Mouse (Mus musculus) intestine, embryonic 16.5 days (tissue): Measurements from ENCODE around the gene Dnajc5g. TPM values are rescaled to one million over a fixed set of nuclear protein-coding genes. Genes with fewer than 3 reads are reported as not detected.
A peak's percentile ranks its signal among the peaks of the same experiment; 100 is the strongest.

Experiments
- ATAC-seq: fragments of 200-750 bp; cut with Nextera tagmentation; 2 replicates; pipeline ENCODE4 v1.8.0; 2017; ENCODE audit warnings: moderate TSS enrichment, moderate library complexity
- H3K27ac ChIP-seq: fragments of 300-500 bp; sonication (generic); 2 replicates; pipeline ENCODE4 v1.5.1; 2014; ENCODE audit warnings: mild to moderate bottlenecking, low read length
- H3K27me3 ChIP-seq: fragments of 300-500 bp; sonication (generic); replicated peaks from 2 replicates; pipeline ENCODE4 v1.6.1; 2014; ENCODE audit warnings: low read length, control low read depth, mixed read lengths; ENCODE audit not compliant: control insufficient read depth, insufficient read depth
- H3K36me3 ChIP-seq: fragments of 300-500 bp; sonication (generic); 2 replicates; pipeline ENCODE4 v1.6.1; 2014; ENCODE audit warnings: low read length, control low read depth; ENCODE audit not compliant: control insufficient read depth, insufficient read depth
- H3K4me1 ChIP-seq: fragments of 300-500 bp; sonication (generic); 2 replicates; pipeline ENCODE4 v1.6.1; 2014; ENCODE audit warnings: low read length, control low read depth, mixed read lengths; ENCODE audit not compliant: control insufficient read depth, insufficient read depth
- H3K4me2 ChIP-seq: fragments of 300-500 bp; sonication (generic); 2 replicates; pipeline ENCODE4 v1.6.1; 2014; ENCODE audit warnings: low read depth, low read length, control low read depth
- H3K4me3 ChIP-seq: fragments of 300-500 bp; sonication (generic); 2 replicates; pipeline ENCODE4 v1.5.1; 2014; ENCODE audit warnings: mild to moderate bottlenecking, low read length
- H3K9ac ChIP-seq: fragments of 300-500 bp; sonication (generic); 2 replicates; pipeline ENCODE4 v1.6.1; 2014; ENCODE audit warnings: low read depth, low read length
- H3K9me3 ChIP-seq: fragments of 300-500 bp; sonication (generic); 2 replicates; pipeline ENCODE4 v1.6.1; 2016; ENCODE audit warnings: low read length, control low read depth; ENCODE audit not compliant: control insufficient read depth
- WGBS: fragments of 180-500 bp; shearing (Covaris S2); extraction: QIAGEN DNeasy Blood & Tissue Kit; methylation state at CpG from one replicate; pipeline ENCODE4 v1.1.7; 2014; 5-methylcytosine and 5-hydroxymethylcytosine counted together
- polyA plus RNA-seq: library from polyadenylated mRNA; unstranded; fragments of >200 nt; fragmentation: Nextera tagmentation; extraction: Ambion mirVana; gene quantifications from 2 replicates; pipeline ENCODE4 v1.2.1, GENCODE M21; 2015

Dnajc5g gene
- polyA plus RNA-seq, 1 experiment from 2014 or later = not detected

- Histone ChIP-seq H3K9ac (no peak overlapping the region), H3K4me2 (no peak overlapping the region), H3K4me3 (no peak overlapping the region), H3K9me3 (no peaks in the 10 kb centered on the region), H3K27me3 (peaks cover 41% of the 10 kb centered on the region), H3K4me1 (no peaks in the 10 kb centered on the region; the same call in 1 of the 2 replicates), H3K36me3 (peaks cover 4% of the 10 kb centered on the region; the same call in 1 of the 2 replicates), H3K27ac (no peak overlapping the region)
- under 1% methylated on average over 33 of the region's 33 CpGs for WGBS
- ATAC-seq = no peak
These were observed 30.8 kb downstream of the Dnajc5g start for GRCm38 (mm10) chr5:31136730-31137424.

- Histone ChIP-seq H3K4me1 (no peaks in the 10 kb centered on the region; the same call in 1 of the 2 replicates), H3K27ac (no peak overlapping the region), H3K36me3 (peaks cover 4% of the 10 kb centered on the region; the same call in 1 of the 2 replicates), H3K9ac (no peak overlapping the region), H3K4me3 (peak overlapping the region; percentile 21; the same call in 1 of the 2 replicates), H3K4me2 (0 out of 2 replicates have a peak overlapping the region, but pooled peaks have one; percentile 33), H3K9me3 (no peaks in the 10 kb centered on the region), H3K27me3 (peaks cover 41% of the 10 kb centered on the region)
- 3% methylated on average over 13 of the region's 13 CpGs for WGBS
- ATAC-seq = no peak
These were observed 31.6 kb downstream of the Dnajc5g start for GRCm38 (mm10) chr5:31137658-31138057.

GRCm38 (mm10) chr5:31138241-31138967 is 32.3 kb downstream of the Dnajc5g start, which contains the start of gene Ucn:
Ucn (minus strand) TSS chr5:31138829.
- no peaks in the 10 kb centered on the region for H3K9me3 ChIP-seq
- WGBS = 2% methylated on average over 52 of the region's 52 CpGs
- H3K4me2 ChIP-seq = 0 out of 2 replicates have a peak within 1 kb of the TSS, but pooled peaks have one; percentile 33
- H3K27ac ChIP-seq = no peak within 1 kb of the TSS
- peaks cover 41% of the 10 kb centered on the region for H3K27me3 ChIP-seq
- H3K36me3 ChIP-seq = peaks cover 5% of the 10 kb centered on the region
- no peak for ATAC-seq
- H3K4me1 ChIP-seq = no peaks in the 10 kb centered on the region; the same call in 1 of the 2 replicates
- H3K4me3 ChIP-seq = peak within 1 kb of the TSS; percentile 21
- H3K9ac ChIP-seq = no peak within 1 kb of the TSS

- no peak overlapping the region for H3K4me3 ChIP-seq
- H3K9ac ChIP-seq = no peak overlapping the region
- no peak overlapping the region for H3K27ac ChIP-seq
- 12% methylated on average over 9 of the region's 9 CpGs for WGBS
- H3K36me3 ChIP-seq = peaks cover 6% of the 10 kb centered on the region
- no peak for ATAC-seq
- peaks cover 41% of the 10 kb centered on the region for H3K27me3 ChIP-seq
- H3K9me3 ChIP-seq = no peaks in the 10 kb centered on the region
- H3K4me2 ChIP-seq = 0 out of 2 replicates have a peak overlapping the region, but pooled peaks have one; percentile 3
- no peaks in the 10 kb centered on the region; the same call in 1 of the 2 replicates for H3K4me1 ChIP-seq
These were observed 32.9 kb downstream of the Dnajc5g start for GRCm38 (mm10) chr5:31138968-31139425.

GRCm38 (mm10) chr5:31149781-31150180 is 43.7 kb downstream of the Dnajc5g start:
- ATAC-seq = no peak
- Histone ChIP-seq H3K4me1 (peaks cover 6% of the 10 kb centered on the region), H3K4me2 (no peak overlapping the region), H3K27me3 (no peaks in the 10 kb centered on the region), H3K27ac (no peak overlapping the region), H3K9ac (no peak overlapping the region), H3K4me3 (no peak overlapping the region), H3K9me3 (no peaks in the 10 kb centered on the region), H3K36me3 (no peaks in the 10 kb centered on the region; the same call in 1 of the 2 replicates)
- 86% methylated on average over 4 of the region's 4 CpGs for WGBS

GRCm38 (mm10) chr5:31151746-31152145 is 45.7 kb downstream of the Dnajc5g start:
- ATAC-seq = no peak
- no peaks in the 10 kb centered on the region for H3K9me3 ChIP-seq
- WGBS = 85% methylated on average over 3 of the region's 3 CpGs

GRCm38 (mm10) chr5:31153516-31154151 is 47.5 kb downstream of the Dnajc5g start:
- Histone ChIP-seq H3K9ac (peak overlapping the region; percentile 81), H3K27me3 (no peaks in the 10 kb centered on the region), H3K4me1 (peaks cover 6% of the 10 kb centered on the region), H3K4me3 (peak overlapping the region; percentile 73), H3K27ac (peak overlapping the region; percentile 50), H3K9me3 (no peaks in the 10 kb centered on the region), H3K4me2 (peak overlapping the region; percentile 86), H3K36me3 (peaks cover 13% of the 10 kb centered on the region)
- 17% methylated on average over 6 of the region's 6 CpGs for WGBS
- ATAC-seq = peak; percentile 30

More at GRCm38 (mm10) chr5:31151746-31152145, 45.7 kb downstream of the Dnajc5g start:
- Histone ChIP-seq H3K4me1 (peaks cover 6% of the 10 kb centered on the region), H3K4me2 (no peak overlapping the region), H3K4me3 (no peak overlapping the region), H3K27me3 (no peaks in the 10 kb centered on the region), H3K36me3 (no peaks in the 10 kb centered on the region; the same call in 1 of the 2 replicates), H3K9ac (no peak overlapping the region), H3K27ac (no peak overlapping the region)

GRCm38 (mm10) chr5:31154152-31154553 is 48.1 kb downstream of the Dnajc5g start, which contains the start of gene Mpv17:
Mpv17 (minus strand) TSS chr5:31154251.
- H3K4me3 ChIP-seq = peak within 1 kb of the TSS; percentile 73
- H3K36me3 ChIP-seq = peaks cover 13% of the 10 kb centered on the region
- H3K9me3 ChIP-seq = no peaks in the 10 kb centered on the region
- peak; percentile 96 for ATAC-seq
- under 1% methylated on average over 19 of the region's 19 CpGs for WGBS
- peak within 1 kb of the TSS; percentile 50 for H3K27ac ChIP-seq
- peak within 1 kb of the TSS; percentile 81 for H3K9ac ChIP-seq
- H3K27me3 ChIP-seq = no peaks in the 10 kb centered on the region
- H3K4me1 ChIP-seq = peaks cover 6% of the 10 kb centered on the region
- peak within 1 kb of the TSS; percentile 86 for H3K4me2 ChIP-seq
